Mouse (Mus musculus) heart, adult 18-20 months (tissue): ENCODE measurements around the gene Tor3a. TPM values are rescaled to one million over a fixed set of nuclear protein-coding genes. Genes with fewer than 3 reads are reported as not detected.
"Not testable (repeated sequence)": the region's sequence is repeated elsewhere in the genome, so short reads cannot be mapped to it uniquely, and the experiment has no call there.

Source experiments
- DNase-seq, 2 experiments: peaks; one replicate each; pipeline ENCODE4 v3.0.0; 2021 to 2022; ENCODE audit warnings: mixed read lengths in 1 of 2
- total RNA-seq, 2 experiments: library from RNA; stranded (reverse); gene quantifications; 2 replicates each; pipeline ENCODE4 v1.2.3; 2021

Tor3a gene
- total RNA-seq, 2 experiments from 2014 or later = 9.2 to 9.9 TPM

GRCm38 (mm10) chr1:156671921-156672320 is 2.2 kb downstream of the Tor3a start:
- no peak for DNase-seq

DNA sequence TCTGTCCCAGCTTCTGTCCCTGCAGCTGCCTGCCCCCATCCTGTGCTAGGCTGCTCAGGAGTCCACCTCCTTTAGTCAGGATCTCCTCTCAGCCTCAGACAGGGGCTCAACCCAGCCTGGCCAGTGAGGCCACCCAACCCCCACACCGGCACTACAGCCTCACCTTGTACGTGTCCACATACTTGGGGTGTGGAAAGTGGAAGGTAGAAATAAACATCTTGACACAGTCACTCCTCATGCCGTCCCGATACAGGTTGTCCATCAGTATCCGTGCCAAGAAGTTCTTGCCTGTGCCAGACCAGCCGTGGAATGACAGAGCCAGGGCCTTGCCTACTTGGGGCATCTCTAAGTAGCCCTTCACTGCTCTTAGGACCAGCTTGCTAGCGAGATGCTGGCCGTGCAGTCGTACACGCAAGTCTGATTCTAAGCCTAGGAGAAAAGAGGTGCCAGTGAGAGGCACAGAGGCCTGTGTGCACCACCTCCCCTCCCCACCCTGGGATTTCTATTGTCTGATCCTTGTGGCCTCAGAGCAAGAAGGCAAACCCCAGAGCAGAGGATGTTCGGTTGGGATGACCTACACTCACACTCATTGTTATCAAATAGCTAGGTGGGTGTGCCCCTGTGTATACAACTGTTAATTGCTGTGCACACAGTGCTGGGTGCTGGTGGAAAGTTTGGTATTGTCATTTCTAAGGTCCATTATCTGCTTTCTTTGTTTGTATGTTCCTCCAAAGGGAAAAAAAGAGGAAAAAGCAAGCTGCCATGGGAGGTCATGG is 4.8 kb downstream of the Tor3a start:
- no peak for DNase-seq

DNA sequence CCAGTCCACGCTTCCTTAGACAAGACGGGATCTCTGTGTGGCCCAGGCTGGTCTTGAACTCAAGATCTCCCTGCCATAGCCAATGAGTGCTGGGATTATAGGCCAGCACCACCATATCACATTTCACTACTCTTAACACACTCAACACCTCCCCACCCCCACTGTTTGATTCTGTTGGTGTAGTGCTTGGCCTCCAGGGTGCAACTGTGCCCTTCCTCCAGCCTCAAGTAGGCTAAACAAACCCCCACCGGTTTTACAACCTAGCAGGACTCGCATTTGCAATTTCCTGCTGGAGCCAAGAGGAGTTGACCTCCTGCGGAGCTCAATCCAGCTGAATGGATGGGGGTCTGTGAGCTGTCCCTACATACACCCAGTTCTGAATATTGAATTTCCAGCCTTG is 5.6 kb downstream of the Tor3a start:
- DNase-seq = no peak

- DNase-seq = peak; percentile 39 to 64
Observed at GRCm38 (mm10) chr1:156667141-156667926, 6.8 kb downstream of the Tor3a start.

GRCm38 (mm10) chr1:156665777-156666176 is 8.4 kb downstream of the Tor3a start:
- DNase-seq = no peak

GRCm38 (mm10) chr1:156660660-156661236 is 13.4 kb downstream of the Tor3a start:
- not testable (repeated sequence) for DNase-seq

- peak; percentile 51 to 57 for DNase-seq
Observed at GRCm38 (mm10) chr1:156659906-156660659, 14.1 kb downstream of the Tor3a start.

DNA sequence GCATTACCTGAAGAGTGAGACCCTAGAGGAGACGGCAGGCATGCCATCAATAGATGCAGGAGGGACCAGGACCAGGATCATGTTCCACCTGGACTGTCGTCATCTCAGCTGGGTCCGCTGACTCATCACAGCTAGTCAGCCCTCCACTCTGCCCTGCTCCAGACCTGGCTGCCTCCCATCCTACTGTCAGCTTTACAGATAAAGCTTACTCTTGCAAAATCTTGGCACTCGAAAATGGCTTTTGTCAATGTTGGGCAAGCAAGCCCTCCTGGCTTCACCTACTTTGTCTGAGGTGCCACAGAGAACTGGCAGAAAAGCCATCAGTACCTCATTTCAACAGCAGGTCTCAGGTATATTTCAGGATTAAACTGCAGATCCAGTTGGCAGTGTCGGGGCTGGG is 15.5 kb downstream of the Tor3a start:
- peak; percentile 59 to 78 for DNase-seq

GRCm38 (mm10) chr1:156657523-156657922 is 16.6 kb downstream of the Tor3a start:
- no peak for DNase-seq

DNA sequence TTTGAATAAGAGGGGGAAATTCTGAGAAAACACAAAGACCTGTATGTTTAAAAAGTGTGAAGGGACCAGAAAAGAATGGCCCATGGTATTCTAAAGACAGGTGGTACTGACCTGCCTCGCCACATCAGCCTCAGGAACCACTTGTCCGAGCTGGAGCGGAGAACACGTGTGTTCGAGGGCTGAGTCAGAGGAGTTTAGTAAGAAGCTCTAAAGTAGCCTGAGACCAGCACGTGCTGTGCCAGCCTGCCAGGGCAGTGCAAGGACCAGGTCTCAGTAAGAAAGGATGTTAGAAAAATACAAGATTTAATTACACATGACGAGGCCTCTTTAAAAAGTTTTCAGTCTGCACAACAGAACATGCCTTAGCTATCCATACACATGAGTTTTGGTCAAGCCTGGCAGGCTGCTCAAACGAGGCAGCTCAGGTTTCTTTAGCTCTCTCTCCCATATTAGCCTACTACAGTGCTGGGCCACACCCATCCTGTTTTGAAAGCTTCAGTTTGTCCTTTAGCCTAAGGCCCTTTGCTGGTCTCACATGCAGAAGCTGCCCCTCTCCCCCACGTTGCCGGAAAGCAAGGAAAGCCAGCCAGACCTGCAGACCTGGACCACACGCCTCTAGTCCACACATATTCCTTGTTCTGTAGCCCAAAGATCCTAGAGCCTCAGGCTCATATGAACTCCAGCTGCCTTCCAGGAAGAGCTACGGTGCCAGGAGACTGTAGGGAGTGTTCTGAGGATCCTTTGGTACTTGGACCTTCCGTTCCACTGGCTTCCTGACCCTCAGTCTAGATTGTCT is 19.2 kb downstream of the Tor3a start:
- peak; percentile 34 to 55 for DNase-seq

DNA sequence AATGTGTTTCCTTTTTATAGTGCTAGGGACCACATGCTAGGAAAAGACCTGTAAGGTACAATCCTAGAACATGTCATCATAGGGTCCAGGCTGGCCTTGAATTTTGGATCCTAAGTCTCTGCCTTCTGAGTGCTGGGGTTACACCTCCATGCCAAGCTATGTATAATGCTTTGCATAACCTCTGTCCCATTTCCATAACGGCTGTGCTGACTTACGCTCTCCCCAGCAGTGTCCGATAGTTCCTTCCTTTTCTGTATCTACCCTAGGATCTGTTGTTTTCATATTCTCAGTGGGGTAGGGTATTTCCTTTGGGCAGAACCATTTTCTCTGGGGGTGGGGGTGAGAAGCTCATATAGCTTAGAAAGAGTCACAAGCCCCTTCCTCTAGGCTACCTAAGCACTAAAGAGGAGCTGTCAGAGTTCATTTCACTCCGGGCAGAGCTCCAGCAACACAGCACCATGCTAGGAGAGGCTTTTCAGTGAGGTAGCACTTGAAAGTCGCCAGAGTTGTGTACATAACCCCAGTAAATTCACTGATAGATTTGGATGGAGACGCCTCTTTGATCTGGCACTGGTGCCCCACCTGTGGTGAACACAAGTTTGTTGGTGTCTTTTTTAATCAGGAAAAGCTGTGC is 21.9 kb downstream of the Tor3a start:
- no peak for DNase-seq

DNA sequence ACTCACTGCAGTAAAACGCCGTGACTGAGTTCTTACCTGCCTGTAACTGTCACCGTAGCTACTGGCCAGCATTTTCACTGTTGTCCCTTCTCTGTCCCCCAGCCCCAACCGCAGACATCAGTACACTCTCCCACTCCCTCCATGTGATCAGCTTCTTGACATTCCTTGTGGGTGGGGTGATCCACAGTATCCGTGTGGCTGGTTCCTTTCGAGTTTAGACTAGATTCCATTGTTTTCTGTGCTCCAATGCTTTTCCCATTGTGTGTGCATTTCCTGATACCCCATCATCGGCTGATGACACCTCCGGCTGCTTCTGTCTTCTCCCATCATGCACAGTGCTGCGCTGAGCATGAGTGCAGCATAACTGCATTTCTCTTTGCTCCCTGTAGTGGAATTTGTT is 23.5 kb downstream of the Tor3a start:
- no peak for DNase-seq

- no peak for DNase-seq
Observed at GRCm38 (mm10) chr1:156648705-156649104, 25.5 kb downstream of the Tor3a start.

DNA sequence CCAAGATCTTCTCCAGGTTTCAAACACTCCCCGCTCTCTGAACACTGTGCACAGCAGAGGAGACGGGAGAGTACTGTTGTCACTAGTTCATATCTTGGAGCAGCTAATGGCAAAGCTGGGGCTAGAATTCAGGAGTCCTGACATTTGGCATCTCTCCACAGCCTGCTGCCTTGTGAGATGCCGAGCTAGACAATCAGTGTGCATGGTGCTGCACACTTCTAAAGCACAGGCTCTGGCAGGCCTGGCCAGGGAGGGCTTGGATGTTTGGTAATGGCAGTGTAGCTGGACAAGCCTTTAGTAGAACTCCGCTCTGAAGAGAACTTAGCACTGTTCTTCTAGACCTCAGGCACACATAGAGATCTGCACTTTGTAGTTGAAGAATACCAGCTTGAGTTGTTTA is 28.2 kb downstream of the Tor3a start:
- no peak for DNase-seq

DNA sequence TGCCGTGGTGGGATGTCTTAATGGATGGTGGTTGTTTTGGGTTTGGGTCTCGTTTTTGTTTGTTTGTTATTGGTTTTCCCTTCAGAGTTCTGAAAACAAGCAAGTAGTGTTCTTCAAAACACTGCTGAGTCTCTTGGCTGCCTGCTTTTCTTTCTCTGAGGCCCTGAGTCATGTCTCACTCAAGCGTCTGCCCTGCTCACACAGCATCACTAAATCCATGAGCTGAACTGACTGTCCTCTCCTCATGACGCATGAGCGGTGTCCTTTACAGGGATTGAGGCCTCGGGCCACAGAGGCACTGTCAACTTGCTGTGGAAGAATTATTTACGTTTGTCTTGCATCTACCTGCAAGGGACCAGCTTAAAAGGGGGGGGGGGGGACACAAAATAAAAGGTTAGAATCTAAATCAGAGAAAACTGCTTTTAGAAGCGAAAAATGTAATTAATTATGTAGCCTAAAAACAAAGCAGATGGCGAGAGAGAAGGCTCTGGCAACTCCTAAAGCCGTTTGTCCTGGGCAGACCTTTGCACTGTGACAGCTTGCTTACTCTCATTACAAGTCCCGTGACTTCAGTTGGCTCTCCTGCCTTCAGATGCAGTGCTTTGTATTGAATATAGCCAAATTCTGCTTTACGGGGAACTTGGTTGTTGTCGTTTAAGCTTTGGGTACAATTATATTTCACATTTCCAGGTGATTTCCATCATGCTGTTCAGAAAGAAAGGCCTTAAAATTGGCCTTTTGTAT is 29.2 kb downstream of the Tor3a start:
- no peak for DNase-seq

- no peak for DNase-seq
Observed at GRCm38 (mm10) chr1:156644061-156644460, 30.1 kb downstream of the Tor3a start.

DNA sequence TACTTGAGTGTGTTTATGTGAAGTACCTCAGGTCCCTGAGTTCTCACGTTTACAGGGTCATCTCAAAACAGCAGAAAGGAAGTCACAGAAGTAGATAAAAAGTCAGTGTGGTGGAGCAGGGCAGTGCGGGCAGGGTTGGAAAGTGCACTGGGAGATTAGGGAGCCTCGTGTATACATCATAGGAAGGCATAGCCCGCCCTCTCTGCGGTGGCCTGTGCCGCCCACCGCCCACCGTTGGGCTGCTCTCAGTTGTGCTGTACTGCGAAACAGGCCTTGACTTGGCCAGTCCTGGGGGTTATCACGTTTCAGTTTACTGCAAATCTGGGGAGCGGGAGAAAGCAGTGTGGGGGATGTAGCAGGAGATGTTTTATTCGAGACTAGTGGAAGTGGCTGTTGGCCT is 31.3 kb downstream of the Tor3a start:
- DNase-seq = no peak

DNA sequence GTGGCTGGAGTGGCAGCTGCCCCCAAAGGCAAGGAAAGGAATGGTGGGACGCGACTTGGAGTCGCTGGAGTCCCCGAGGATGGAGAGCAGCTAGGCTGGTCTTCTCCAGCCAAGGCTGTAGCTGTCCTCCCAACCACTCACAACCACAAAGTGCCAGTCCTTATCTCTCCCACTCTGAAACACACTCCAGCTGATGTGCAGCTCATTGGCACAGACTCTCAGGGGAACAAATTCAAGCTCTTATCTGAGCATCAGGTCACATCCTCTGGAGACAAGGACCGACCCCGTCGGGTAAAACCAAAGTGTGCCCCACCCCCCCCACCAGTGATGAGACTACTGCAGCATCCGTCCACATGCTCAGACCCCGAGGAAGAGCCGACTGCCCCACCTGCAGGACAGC is 32.3 kb downstream of the Tor3a start:
- no peak for DNase-seq

DNA sequence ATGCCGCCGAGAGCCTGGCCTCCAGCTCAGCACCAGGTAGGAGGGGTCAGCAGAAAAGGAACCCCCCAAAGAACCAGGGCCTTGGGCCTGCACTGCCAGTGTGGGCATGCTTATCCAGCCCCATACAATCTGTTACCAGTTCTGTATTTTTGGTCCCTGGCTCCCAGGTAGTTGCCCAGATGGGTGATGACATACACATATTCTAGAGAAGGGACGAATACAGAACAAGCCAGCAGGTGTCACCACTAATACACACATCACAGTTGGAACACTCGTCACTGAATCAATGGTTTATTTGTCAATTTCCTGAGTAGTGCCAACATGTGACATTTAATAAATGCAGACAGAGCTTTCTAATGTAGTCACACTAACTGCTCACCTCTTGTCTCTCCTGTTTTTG is 33.6 kb downstream of the Tor3a start:
- no peak for DNase-seq

- no peak for DNase-seq
Observed at GRCm38 (mm10) chr1:156639455-156639854, 34.7 kb downstream of the Tor3a start.
